Comparison of ENCODE assay signal across 9 mouse cellular contexts in genomic region chr8:117335423-117335822, GRCm38 (mm10).
DNase-seq lines count a peak whose midpoint lies in the region; ATAC-seq and TF ChIP-seq lines count a peak whose summit lies in the region.
"Had no signal": no experiment of that assay in that cellular context is flagged by ENCODE, and none has a peak within 500 bp of the region (broad histone marks: within the 10 kb centered on the region; RNA-seq: fewer than 3 reads in every experiment).

No protein-coding gene starts in this region.

- H3K4me3 ChIP-seq in forebrain, embryonic 13.5 days, result no peak overlapping the region
- H3K4me3 ChIP-seq in forebrain, postnatal 0 days (ENCODE audit: low read depth, low read length), result no peak overlapping the region
- H3K4me3 ChIP-seq in neural tube, embryonic 11.5 days (ENCODE audit: low read depth, low read length), result no peak overlapping the region
- no peak overlapping the region for H3K4me3 ChIP-seq in neural tube, embryonic 15.5 days (replicated peaks)
- H3K4me3 ChIP-seq in limb, embryonic 10.5 days, result 0 out of 2 replicates have a peak overlapping the region, but pooled peaks have one; percentile 8
- H3K4me3 ChIP-seq: hindbrain, embryonic 15.5 days had no signal

- no peaks in the 10 kb centered on the region for H3K36me3 ChIP-seq in forebrain, embryonic 13.5 days (ENCODE audit: poor library complexity, severe bottlenecking)
- no peaks in the 10 kb centered on the region for H3K36me3 ChIP-seq in forebrain, postnatal 0 days (ENCODE audit: insufficient read depth)
- H3K36me3 ChIP-seq in neural tube, embryonic 11.5 days (ENCODE audit: control insufficient read depth, insufficient read depth, low read length), result no peaks in the 10 kb centered on the region
- no peaks in the 10 kb centered on the region for H3K36me3 ChIP-seq in neural tube, embryonic 15.5 days
- 0 out of 2 replicates have a peak, but pooled peaks cover 4% of the 10 kb centered on the region for H3K36me3 ChIP-seq in limb, embryonic 10.5 days
- H3K36me3 ChIP-seq: hindbrain, embryonic 15.5 days had no signal

- DNase-seq in forebrain, postnatal 0 days, result no peak
- no peak for DNase-seq in neural tube, embryonic 11.5 days (ENCODE audit: low spot score)
- DNase-seq in limb, embryonic 10.5 days (ENCODE audit: low spot score), result no peak
- peak; percentile 53 to 58 for DNase-seq in urinary bladder, postnatal 36 days (ENCODE audit: low spot score in 2 of 2)
- no peak for DNase-seq in spleen, postnatal 36 days (ENCODE audit: low spot score in 2 of 2)
- no peak for DNase-seq in right cerebral cortex, postnatal 25 days

- TF ChIP-seq CTCF in forebrain, postnatal 0 days (IDR thresholded peaks at IDR 0.05; ENCODE audit: low read depth), result no peak

- H3K9me3 ChIP-seq in forebrain, embryonic 13.5 days (replicated peaks), result no peaks in the 10 kb centered on the region
- no peaks in the 10 kb centered on the region for H3K9me3 ChIP-seq in forebrain, postnatal 0 days (ENCODE audit: low read length)
- no peaks in the 10 kb centered on the region for H3K9me3 ChIP-seq in neural tube, embryonic 11.5 days (ENCODE audit: control insufficient read depth, low read length)
- H3K9me3 ChIP-seq in neural tube, embryonic 15.5 days (replicated peaks), result no peaks in the 10 kb centered on the region
- no peaks in the 10 kb centered on the region for H3K9me3 ChIP-seq in limb, embryonic 10.5 days (replicated peaks)
- H3K9me3 ChIP-seq: hindbrain, embryonic 15.5 days had no signal

- no peak for ATAC-seq in forebrain, embryonic 13.5 days
- no peak for ATAC-seq in forebrain, postnatal 0 days
- no peak for ATAC-seq in neural tube, embryonic 11.5 days (ENCODE audit: insufficient read depth, low FRiP score, low TSS enrichment)
- no peak for ATAC-seq in neural tube, embryonic 15.5 days (ENCODE audit: low FRiP score)

- peak overlapping the region; percentile 59 for H3K27ac ChIP-seq in forebrain, embryonic 13.5 days
- H3K27ac ChIP-seq in forebrain, postnatal 0 days (ENCODE audit: low read depth, low read length), result no peak overlapping the region
- 0 out of 2 replicates have a peak overlapping the region, but pooled peaks have one; percentile 29 for H3K27ac ChIP-seq in neural tube, embryonic 11.5 days (ENCODE audit: low read depth, low read length)
- H3K27ac ChIP-seq in neural tube, embryonic 15.5 days (replicated peaks), result no peak overlapping the region; the same call in 1 of the 2 replicates
- peak overlapping the region; percentile 79 for H3K27ac ChIP-seq in limb, embryonic 10.5 days

- whole genome bisulfite sequencing in forebrain, embryonic 13.5 days, result 58% methylated on average over 8 of the region's 8 CpGs
- 46% methylated on average over 8 of the region's 8 CpGs for WGBS in forebrain, postnatal 0 days
- 60% methylated on average over 8 of the region's 8 CpGs for WGBS in neural tube, embryonic 11.5 days
- 58% methylated on average over 8 of the region's 8 CpGs for WGBS in neural tube, embryonic 15.5 days
- WGBS in limb, embryonic 10.5 days, result 55% methylated on average over 8 of the region's 8 CpGs

- no peak overlapping the region for H3K4me2 ChIP-seq in forebrain, embryonic 13.5 days
- no peak overlapping the region for H3K4me2 ChIP-seq in forebrain, postnatal 0 days (ENCODE audit: low read depth)
- H3K4me2 ChIP-seq in neural tube, embryonic 11.5 days (ENCODE audit: low read depth), result no peak overlapping the region
- no peak overlapping the region for H3K4me2 ChIP-seq in neural tube, embryonic 15.5 days
- H3K4me2 ChIP-seq: hindbrain, embryonic 15.5 days had no signal

- no peak overlapping the region; the same call in 1 of the 2 replicates for H3K9ac ChIP-seq in forebrain, embryonic 13.5 days
- H3K9ac ChIP-seq in forebrain, postnatal 0 days, result no peak overlapping the region
- H3K9ac ChIP-seq in neural tube, embryonic 11.5 days (ENCODE audit: low read length), result no peak overlapping the region
- H3K9ac ChIP-seq in neural tube, embryonic 15.5 days (replicated peaks), result no peak overlapping the region
- H3K9ac ChIP-seq: hindbrain, embryonic 15.5 days had no signal

- peaks cover 63% of the 10 kb centered on the region for H3K4me1 ChIP-seq in forebrain, embryonic 13.5 days
- H3K4me1 ChIP-seq in forebrain, postnatal 0 days (ENCODE audit: insufficient read depth), result no peaks in the 10 kb centered on the region
- H3K4me1 ChIP-seq in neural tube, embryonic 11.5 days (ENCODE audit: control insufficient read depth, insufficient read depth, low read length), result peaks cover 35% of the 10 kb centered on the region
- peaks cover 71% of the 10 kb centered on the region for H3K4me1 ChIP-seq in neural tube, embryonic 15.5 days
- peaks cover 78% of the 10 kb centered on the region for H3K4me1 ChIP-seq in limb, embryonic 10.5 days

- H3K27me3 ChIP-seq in forebrain, embryonic 13.5 days, result no peaks in the 10 kb centered on the region
- no peaks in the 10 kb centered on the region for H3K27me3 ChIP-seq in forebrain, postnatal 0 days (ENCODE audit: insufficient read depth, low read length)
- H3K27me3 ChIP-seq in neural tube, embryonic 11.5 days (ENCODE audit: control insufficient read depth, insufficient read depth, low read length), result no peaks in the 10 kb centered on the region
- no peaks in the 10 kb centered on the region for H3K27me3 ChIP-seq in neural tube, embryonic 15.5 days (replicated peaks)
- H3K27me3 ChIP-seq in limb, embryonic 10.5 days (ENCODE audit: low read depth, poor library complexity, severe bottlenecking), result no peaks in the 10 kb centered on the region
- H3K27me3 ChIP-seq: hindbrain, embryonic 15.5 days had no signal

Comparison
In these comparisons a context has a peak if more than half of its experiments do, and no peak if none do; other contexts are left out.
1. H3K27ac ChIP-seq: peak in forebrain, embryonic 13.5 days (single experiment), neural tube, embryonic 11.5 days (single experiment) and limb, embryonic 10.5 days (single experiment); none in forebrain, postnatal 0 days (single experiment) and neural tube, embryonic 15.5 days (single experiment).
2. DNase-seq: peak in urinary bladder, postnatal 36 days (2 of 2); none in forebrain, postnatal 0 days (single experiment), neural tube, embryonic 11.5 days (single experiment), limb, embryonic 10.5 days (single experiment), spleen, postnatal 36 days (0 of 2) and right cerebral cortex, postnatal 25 days (single experiment).